Mouse (Mus musculus): ENCODE measurements around the gene Fam167b. TPM values are rescaled to one million over a fixed set of nuclear protein-coding genes. Genes with fewer than 3 reads are reported as not detected.
A peak's percentile ranks its signal among the peaks of the same experiment; 100 is the strongest.
"Not testable (repeated sequence)": the region's sequence is repeated elsewhere in the genome, so short reads cannot be mapped to it uniquely, and the experiment has no call there.

Fam167b gene
- polyA plus RNA-seq, 1 experiment, result 27.2 TPM

- TF ChIP-seq POLR2A (IDR thresholded peaks at IDR 0.05; ENCODE audit: low read depth, low read length), result no peak
- TF ChIP-seq CTCF (conservative IDR thresholded peaks at IDR 0.05; ENCODE audit: insufficient read depth, insufficient read length, low read depth, low read length), result no peak
- peaks cover 4% of the 10 kb centered on the region; the same call in 1 of the 2 replicates for H3K4me1 ChIP-seq (ENCODE audit: control insufficient read depth, insufficient read depth, low read length)
- H3K27ac ChIP-seq (ENCODE audit: insufficient read depth, low read depth, low read length), result no peak overlapping the region
- no peaks in the 10 kb centered on the region for H3K36me3 ChIP-seq (ENCODE audit: control insufficient read depth, insufficient read depth, low read length)
- H3K4me3 ChIP-seq (ENCODE audit: insufficient read depth, low read depth, low read length), result no peak overlapping the region
- no peak for DNase-seq
- WGBS, result 85% methylated on average over 12 of the region's 12 CpGs
- no peaks in the 10 kb centered on the region for H3K27me3 ChIP-seq (replicated peaks; ENCODE audit: control insufficient read depth, insufficient read depth, low read length)
Measured at GRCm38 (mm10) chr4:129558321-129558955, 19.9 kb downstream of the Fam167b start.

DNA sequence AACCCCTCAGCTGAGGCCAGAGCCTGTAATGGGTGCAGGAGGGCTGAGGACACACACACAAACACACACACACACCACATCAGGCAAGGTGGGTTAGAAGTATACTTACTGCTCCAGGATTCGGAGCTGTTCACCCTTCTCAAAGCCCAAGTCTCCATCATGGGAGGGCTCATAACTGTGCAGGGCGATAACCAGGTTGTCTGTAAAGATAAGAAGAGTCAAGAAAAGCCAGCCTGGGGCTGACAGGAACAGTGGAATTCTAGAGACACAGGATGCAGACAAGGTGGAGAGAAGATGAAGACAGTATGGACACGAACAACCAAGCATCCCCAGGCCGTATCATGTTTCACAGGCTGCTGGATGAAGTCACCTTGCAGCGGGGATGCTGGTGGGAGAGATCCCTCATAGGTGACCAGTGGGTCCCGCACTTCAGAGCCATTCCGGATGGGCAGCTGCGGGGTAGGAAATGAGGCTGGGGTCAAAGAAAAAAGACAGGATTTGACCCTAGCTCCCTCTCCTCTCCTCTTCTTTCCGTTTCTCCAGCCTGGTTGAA lies 21.0 kb downstream of the Fam167b start:
- H3K27ac ChIP-seq (ENCODE audit: insufficient read depth, low read depth, low read length), result no peak overlapping the region
- no peaks in the 10 kb centered on the region for H3K36me3 ChIP-seq (ENCODE audit: control insufficient read depth, insufficient read depth, low read length)
- 81% methylated on average over 9 of the region's 9 CpGs for WGBS
- DNase-seq, result no peak
- no peaks in the 10 kb centered on the region for H3K27me3 ChIP-seq (replicated peaks; ENCODE audit: control insufficient read depth, insufficient read depth, low read length)
- no peak for TF ChIP-seq POLR2A (IDR thresholded peaks at IDR 0.05; ENCODE audit: low read depth, low read length)
- TF ChIP-seq CTCF (conservative IDR thresholded peaks at IDR 0.05; ENCODE audit: insufficient read depth, insufficient read length, low read depth, low read length), result no peak
- no peak overlapping the region for H3K4me3 ChIP-seq (ENCODE audit: insufficient read depth, low read depth, low read length)
- H3K4me1 ChIP-seq (ENCODE audit: control insufficient read depth, insufficient read depth, low read length), result peaks cover 4% of the 10 kb centered on the region; the same call in 1 of the 2 replicates

- H3K27me3 ChIP-seq (replicated peaks; ENCODE audit: control insufficient read depth, insufficient read depth, low read length), result no peaks in the 10 kb centered on the region
- no peaks in the 10 kb centered on the region for H3K36me3 ChIP-seq (ENCODE audit: control insufficient read depth, insufficient read depth, low read length)
- peak overlapping the region; percentile 71 for H3K4me3 ChIP-seq (ENCODE audit: insufficient read depth, low read depth, low read length)
- peak; percentile 94 for DNase-seq
- 7% methylated on average over 33 of the region's 33 CpGs for WGBS
- peak overlapping the region; percentile 19 for H3K27ac ChIP-seq (ENCODE audit: insufficient read depth, low read depth, low read length)
- peaks cover 4% of the 10 kb centered on the region; the same call in 1 of the 2 replicates for H3K4me1 ChIP-seq (ENCODE audit: control insufficient read depth, insufficient read depth, low read length)
- TF ChIP-seq CTCF (conservative IDR thresholded peaks at IDR 0.05; ENCODE audit: insufficient read depth, insufficient read length, low read depth, low read length), result no peak
- peak; percentile 68 for TF ChIP-seq POLR2A (IDR thresholded peaks at IDR 0.05; ENCODE audit: low read depth, low read length)
Measured at GRCm38 (mm10) chr4:129556532-129557223, 21.7 kb downstream of the Fam167b start.

DNA sequence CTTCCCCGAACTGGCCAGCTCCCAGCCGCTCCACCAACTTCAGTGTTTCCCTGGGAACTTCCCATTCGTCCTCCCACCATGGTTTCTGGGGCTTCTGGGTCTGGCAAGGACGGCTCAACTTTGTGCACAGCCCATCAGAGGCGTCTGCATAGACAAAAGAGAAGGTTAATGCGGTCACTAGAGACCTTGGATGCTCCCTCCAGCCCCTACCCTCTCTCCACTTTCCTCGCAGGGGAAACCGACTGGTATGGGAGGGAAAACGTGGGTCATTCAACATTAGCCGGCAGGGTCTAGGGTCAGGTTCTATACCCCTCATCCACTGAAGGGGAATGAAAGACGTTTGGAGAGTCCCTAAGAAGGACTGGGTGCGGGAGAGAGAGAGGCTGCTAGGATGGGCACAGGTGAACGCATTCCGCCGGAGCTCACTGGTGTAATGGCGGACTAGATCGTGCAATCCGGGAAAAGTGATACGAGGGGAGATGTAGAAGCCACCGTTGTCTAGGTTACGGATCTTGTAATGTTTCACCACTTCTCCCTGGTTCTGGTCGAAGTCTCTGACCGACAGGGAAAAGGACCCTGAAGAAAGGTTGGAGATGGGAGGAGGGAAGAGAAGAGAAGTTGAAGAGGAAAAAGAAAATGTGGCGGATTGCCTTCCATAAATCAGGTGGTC lies 22.4 kb downstream of the Fam167b start:
- Histone ChIP-seq H3K27ac (ENCODE audit: insufficient read depth, low read depth, low read length) (peak overlapping the region; percentile 37), H3K27me3 (replicated peaks; ENCODE audit: control insufficient read depth, insufficient read depth, low read length) (no peaks in the 10 kb centered on the region), H3K4me3 (ENCODE audit: insufficient read depth, low read depth, low read length) (peak overlapping the region; percentile 71), H3K36me3 (ENCODE audit: control insufficient read depth, insufficient read depth, low read length) (no peaks in the 10 kb centered on the region), H3K4me1 (ENCODE audit: control insufficient read depth, insufficient read depth, low read length) (peaks cover 4% of the 10 kb centered on the region; the same call in 1 of the 2 replicates)
- no peak for DNase-seq
- under 1% methylated on average over 24 of the region's 24 CpGs for WGBS
- TF ChIP-seq POLR2A (IDR thresholded peaks at IDR 0.05; ENCODE audit: low read depth, low read length) (no peak), CTCF (conservative IDR thresholded peaks at IDR 0.05; ENCODE audit: insufficient read depth, insufficient read length, low read depth, low read length) (no peak)

DNA sequence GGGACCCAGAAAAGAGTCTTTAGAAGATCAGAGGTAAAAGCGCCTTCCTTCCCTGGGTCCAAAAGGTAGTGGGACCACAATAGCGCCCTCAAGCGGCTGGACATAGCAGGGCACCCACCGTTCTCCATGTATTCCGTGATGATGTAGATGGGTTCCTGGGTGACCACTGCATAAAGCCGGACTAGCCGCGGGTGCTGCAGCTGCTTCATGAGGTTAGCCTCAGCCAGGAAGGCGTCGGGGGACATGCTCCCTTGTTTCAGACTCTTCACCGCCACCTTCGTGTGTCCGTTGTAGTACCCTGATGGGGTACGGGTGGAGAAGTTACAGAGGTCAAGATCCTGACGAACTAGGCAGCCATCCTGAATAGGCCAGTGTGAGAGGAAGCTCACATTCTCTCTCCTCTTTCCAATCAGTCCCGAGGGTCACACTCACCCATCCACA lies 22.9 kb downstream of the Fam167b start:
- H3K36me3 ChIP-seq (ENCODE audit: control insufficient read depth, insufficient read depth, low read length), result no peaks in the 10 kb centered on the region
- DNase-seq, result peak; percentile 55

GRCm38 (mm10) chr4:129554512-129554911 lies 23.8 kb downstream of the Fam167b start:
- not testable (repeated sequence) for H3K4me1 ChIP-seq (ENCODE audit: control insufficient read depth, insufficient read depth, low read length); H3K4me3 ChIP-seq (ENCODE audit: insufficient read depth, low read depth, low read length); H3K27ac ChIP-seq (ENCODE audit: insufficient read depth, low read depth, low read length); H3K36me3 ChIP-seq (ENCODE audit: control insufficient read depth, insufficient read depth, low read length); DNase-seq; H3K27me3 ChIP-seq (replicated peaks; ENCODE audit: control insufficient read depth, insufficient read depth, low read length)
- WGBS, result 74% methylated on average over 4 of the region's 6 CpGs

More for the DNA sequence above, 22.9 kb downstream of the Fam167b start:
- H3K27ac ChIP-seq (ENCODE audit: insufficient read depth, low read depth, low read length), result no peak overlapping the region
- peak overlapping the region; percentile 71; the same call in 1 of the 2 replicates for H3K4me3 ChIP-seq (ENCODE audit: insufficient read depth, low read depth, low read length)
- H3K27me3 ChIP-seq (replicated peaks; ENCODE audit: control insufficient read depth, insufficient read depth, low read length), result no peaks in the 10 kb centered on the region
- 11% methylated on average over 16 of the region's 16 CpGs for WGBS
- peaks cover 4% of the 10 kb centered on the region; the same call in 1 of the 2 replicates for H3K4me1 ChIP-seq (ENCODE audit: control insufficient read depth, insufficient read depth, low read length)
- no peak for TF ChIP-seq POLR2A (IDR thresholded peaks at IDR 0.05; ENCODE audit: low read depth, low read length)
- peak; percentile 69 for TF ChIP-seq CTCF (conservative IDR thresholded peaks at IDR 0.05; ENCODE audit: insufficient read depth, insufficient read length, low read depth, low read length)

GRCm38 (mm10) chr4:129550295-129550694 lies 28.1 kb downstream of the Fam167b start:
- Histone ChIP-seq H3K4me1 (ENCODE audit: control insufficient read depth, insufficient read depth, low read length) (no peaks in the 10 kb centered on the region), H3K27ac (ENCODE audit: insufficient read depth, low read depth, low read length) (no peak overlapping the region), H3K4me3 (ENCODE audit: insufficient read depth, low read depth, low read length) (no peak overlapping the region), H3K27me3 (replicated peaks; ENCODE audit: control insufficient read depth, insufficient read depth, low read length) (no peaks in the 10 kb centered on the region), H3K36me3 (ENCODE audit: control insufficient read depth, insufficient read depth, low read length) (no peaks in the 10 kb centered on the region)
- 90% methylated on average over 1 of the region's 1 CpGs for WGBS
- no peak for DNase-seq
- TF ChIP-seq POLR2A (IDR thresholded peaks at IDR 0.05; ENCODE audit: low read depth, low read length), result no peak
- no peak for TF ChIP-seq CTCF (conservative IDR thresholded peaks at IDR 0.05; ENCODE audit: insufficient read depth, insufficient read length, low read depth, low read length)

Data from kidney, adult 2 months (tissue).